Mouse (Mus musculus) intestine, embryonic 16.5 days (tissue): ENCODE measurements around the gene Pi4kb. TPM values are rescaled to one million over a fixed set of nuclear protein-coding genes. Genes with fewer than 3 reads are reported as not detected.

Experiments used
- ATAC-seq: fragments of 200-750 bp; cut with Nextera tagmentation; 2 replicates; pipeline ENCODE4 v1.8.0; 2017; ENCODE audit warnings: moderate TSS enrichment, moderate library complexity
- H3K27ac ChIP-seq: fragments of 300-500 bp; sonication (generic); 2 replicates; pipeline ENCODE4 v1.5.1; 2014; ENCODE audit warnings: mild to moderate bottlenecking, low read length
- H3K27me3 ChIP-seq: fragments of 300-500 bp; sonication (generic); replicated peaks from 2 replicates; pipeline ENCODE4 v1.6.1; 2014; ENCODE audit warnings: low read length, control low read depth, mixed read lengths; ENCODE audit not compliant: control insufficient read depth, insufficient read depth
- H3K36me3 ChIP-seq: fragments of 300-500 bp; sonication (generic); 2 replicates; pipeline ENCODE4 v1.6.1; 2014; ENCODE audit warnings: low read length, control low read depth; ENCODE audit not compliant: control insufficient read depth, insufficient read depth
- H3K4me1 ChIP-seq: fragments of 300-500 bp; sonication (generic); 2 replicates; pipeline ENCODE4 v1.6.1; 2014; ENCODE audit warnings: low read length, control low read depth, mixed read lengths; ENCODE audit not compliant: control insufficient read depth, insufficient read depth
- H3K4me2 ChIP-seq: fragments of 300-500 bp; sonication (generic); 2 replicates; pipeline ENCODE4 v1.6.1; 2014; ENCODE audit warnings: low read depth, low read length, control low read depth
- H3K4me3 ChIP-seq: fragments of 300-500 bp; sonication (generic); 2 replicates; pipeline ENCODE4 v1.5.1; 2014; ENCODE audit warnings: mild to moderate bottlenecking, low read length
- H3K9ac ChIP-seq: fragments of 300-500 bp; sonication (generic); 2 replicates; pipeline ENCODE4 v1.6.1; 2014; ENCODE audit warnings: low read depth, low read length
- H3K9me3 ChIP-seq: fragments of 300-500 bp; sonication (generic); 2 replicates; pipeline ENCODE4 v1.6.1; 2016; ENCODE audit warnings: low read length, control low read depth; ENCODE audit not compliant: control insufficient read depth
- WGBS: fragments of 180-500 bp; shearing (Covaris S2); extraction: QIAGEN DNeasy Blood & Tissue Kit; methylation state at CpG from one replicate; pipeline ENCODE4 v1.1.7; 2014; 5-methylcytosine and 5-hydroxymethylcytosine counted together
- microRNA-seq: library from miRNA; unstranded; fragments of <30 nt; microRNA quantifications from one replicate; pipeline ENCODE4, GENCODE M21; 2016
- polyA plus RNA-seq: library from polyadenylated mRNA; unstranded; fragments of >200 nt; fragmentation: Nextera tagmentation; extraction: Ambion mirVana; gene quantifications from 2 replicates; pipeline ENCODE4 v1.2.1, GENCODE M21; 2015

Pi4kb gene
- polyA plus RNA-seq, 1 experiment from 2014 or later = 21.7 TPM

DNA sequence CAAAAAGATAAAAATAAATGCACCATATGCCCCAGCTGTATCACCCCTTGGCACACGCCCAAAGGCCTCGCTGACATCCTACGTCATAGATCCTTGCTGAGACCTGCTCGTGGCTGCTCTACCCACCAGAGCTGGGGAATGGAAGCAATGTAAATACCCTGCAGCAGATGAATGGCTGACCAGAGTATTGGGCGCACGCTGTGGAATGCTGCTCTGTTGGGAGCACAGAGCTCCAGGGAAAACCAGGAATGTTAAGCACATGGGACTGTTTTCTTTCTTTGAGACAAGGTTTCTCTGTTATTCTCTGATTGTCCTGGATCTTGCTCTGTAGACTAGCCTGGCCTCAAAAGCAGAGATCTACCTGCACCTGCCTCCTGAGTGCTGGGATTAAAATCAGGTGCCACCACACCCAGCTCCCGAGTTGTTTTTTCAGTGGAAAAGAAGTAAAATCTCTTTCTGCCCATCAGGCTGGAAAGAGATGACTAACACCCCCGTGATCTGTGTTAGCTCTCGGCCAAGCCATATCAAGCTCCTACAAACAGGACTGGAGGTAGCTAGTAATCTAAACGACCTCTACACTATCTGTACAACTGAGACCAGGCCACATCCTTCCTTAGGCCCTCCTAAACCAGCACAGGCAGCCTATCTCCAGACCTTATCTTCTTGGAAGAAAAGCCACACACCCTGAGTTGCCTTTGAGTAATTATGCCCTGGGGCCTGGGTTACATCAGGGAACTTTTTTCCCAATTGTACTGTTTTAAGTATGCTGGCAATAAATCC lies 80.1 kb downstream of the Pi4kb start:
- WGBS = 20% methylated on average over 10 of the region's 10 CpGs
- Histone ChIP-seq H3K4me1 (peaks cover 13% of the 10 kb centered on the region), H3K9me3 (no peaks in the 10 kb centered on the region), H3K36me3 (no peaks in the 10 kb centered on the region; the same call in 1 of the 2 replicates), H3K27me3 (no peaks in the 10 kb centered on the region), H3K27ac (peak overlapping the region; percentile 36), H3K4me2 (no peak overlapping the region), H3K9ac (peak overlapping the region; percentile 9; the same call in 1 of the 2 replicates), H3K4me3 (no peak overlapping the region)
- ATAC-seq = peak; percentile 72

GRCm38 (mm10) chr3:95056275-95056674 lies 81.7 kb downstream of the Pi4kb start:
- WGBS = 71% methylated on average over 7 of the region's 7 CpGs
- peaks cover 5% of the 10 kb centered on the region; the same call in 1 of the 2 replicates for H3K36me3 ChIP-seq
- H3K9ac ChIP-seq = no peak overlapping the region
- peaks cover 13% of the 10 kb centered on the region for H3K4me1 ChIP-seq
- no peak overlapping the region for H3K4me3 ChIP-seq
- H3K4me2 ChIP-seq = no peak overlapping the region
- H3K9me3 ChIP-seq = no peaks in the 10 kb centered on the region
- H3K27ac ChIP-seq = 0 out of 2 replicates have a peak overlapping the region, but pooled peaks have one; percentile 11
- no peak for ATAC-seq
- H3K27me3 ChIP-seq = no peaks in the 10 kb centered on the region

Small RNA genes within 50 kb of the gene (microRNA-seq; reads per million reads assigned to microRNA genes)
- 0.91 reads per million for gene Mir7013

Other genes starting within 250 kb of the Pi4kb start
- gene Cgn, start 188.2 kb upstream of the Pi4kb start, polyA plus RNA-seq = 80.9 and 90.7 TPM in 2 replicates
- 9.2 and 9.9 TPM in 2 replicates for gene Pogz, start 137.2 kb upstream of the Pi4kb start, polyA plus RNA-seq
- gene Psmb4, start 87.8 kb upstream of the Pi4kb start, polyA plus RNA-seq = 299 and 315 TPM in 2 replicates
- gene Selenbp1, start 41.7 kb upstream of the Pi4kb start, polyA plus RNA-seq = 157 and 167 TPM in 2 replicates
- gene Rfx5, start 20.7 kb upstream of the Pi4kb start, polyA plus RNA-seq = 4.3 and 5.1 TPM in 2 replicates
- 16.9 and 17.6 TPM in 2 replicates for gene Zfp687, start 40.7 kb downstream of the Pi4kb start, polyA plus RNA-seq
- gene Psmd4, start 67.9 kb downstream of the Pi4kb start, polyA plus RNA-seq = 196 and 226 TPM in 2 replicates
- gene Pip5k1a, start 132.2 kb downstream of the Pi4kb start, polyA plus RNA-seq = 14.5 and 15.5 TPM in 2 replicates
- 110 and 120 TPM in 2 replicates for gene Vps72, start 136.3 kb downstream of the Pi4kb start, polyA plus RNA-seq
- 1.1 and 1.2 TPM in 2 replicates for gene Tmod4, start 149.7 kb downstream of the Pi4kb start, polyA plus RNA-seq
- gene Scnm1, start 159.3 kb downstream of the Pi4kb start, polyA plus RNA-seq = 56.9 and 62.2 TPM in 2 replicates
- 9.8 and 11.0 TPM in 2 replicates for gene Lysmd1, start 159.4 kb downstream of the Pi4kb start, polyA plus RNA-seq
- gene Tnfaip8l2, start 167.6 kb downstream of the Pi4kb start, polyA plus RNA-seq = 4.9 and 5.3 TPM in 2 replicates
- 1.1 and 2.3 TPM in 2 replicates for gene Sema6c, start 185.7 kb downstream of the Pi4kb start, polyA plus RNA-seq
- gene Gabpb2, start 243.2 kb downstream of the Pi4kb start, polyA plus RNA-seq = 5.7 and 6.0 TPM in 2 replicates